In the genomic region with DNA sequence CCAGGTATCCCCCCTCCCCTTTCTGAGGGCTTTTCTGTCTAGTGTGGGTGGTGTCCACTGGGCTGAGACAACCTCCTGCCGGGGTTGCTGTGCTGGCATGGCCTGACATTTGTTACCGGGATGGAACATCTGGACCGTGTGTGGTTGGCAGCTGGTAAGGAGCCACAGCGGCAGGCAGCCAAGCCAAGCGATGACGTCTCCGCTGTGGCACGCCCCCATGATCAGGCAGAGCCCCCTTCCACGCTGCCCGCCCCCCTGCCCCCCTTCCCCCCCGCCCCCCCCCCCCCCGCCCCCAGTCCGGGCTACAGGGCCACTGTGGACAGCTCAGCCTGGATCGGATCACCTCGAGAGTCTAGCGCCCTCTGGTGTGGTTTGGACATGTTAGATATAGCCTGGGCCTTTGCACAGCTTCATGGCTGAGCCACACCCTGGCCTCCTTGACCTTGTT, we compare ENCODE assay signal across 8 mouse cellular contexts. TPM values are rescaled to one million over a fixed set of nuclear protein-coding genes. Genes with fewer than 3 reads are reported as not detected.
DNase-seq lines count a peak whose midpoint lies in the region; ATAC-seq lines count a peak whose summit lies in the region.

No protein-coding gene starts in this region.

- peak overlapping the region; percentile 86 for H3K27ac ChIP-seq in forebrain, embryonic 15.5 days (replicated peaks)
- H3K27ac ChIP-seq in kidney, embryonic 15.5 days = peak overlapping the region; percentile 56; the same call in 1 of the 2 replicates
- peak overlapping the region; percentile 90 for H3K27ac ChIP-seq in midbrain, embryonic 12.5 days (replicated peaks)

- no peaks in the 10 kb centered on the region for H3K9me3 ChIP-seq in forebrain, embryonic 15.5 days
- H3K9me3 ChIP-seq in kidney, embryonic 15.5 days (replicated peaks) = peaks cover 4% of the 10 kb centered on the region
- peaks cover 8% of the 10 kb centered on the region for H3K9me3 ChIP-seq in midbrain, embryonic 12.5 days

- H3K9ac ChIP-seq in forebrain, embryonic 15.5 days (replicated peaks) = no peak overlapping the region
- H3K9ac ChIP-seq in kidney, embryonic 15.5 days = no peak overlapping the region
- no peak overlapping the region for H3K9ac ChIP-seq in midbrain, embryonic 12.5 days (replicated peaks)

- no peaks in the 10 kb centered on the region for H3K36me3 ChIP-seq in forebrain, embryonic 15.5 days
- H3K36me3 ChIP-seq in kidney, embryonic 15.5 days = no peaks in the 10 kb centered on the region
- no peaks in the 10 kb centered on the region for H3K36me3 ChIP-seq in midbrain, embryonic 12.5 days

- DNase-seq in left cerebral cortex, adult 18-20 months (ENCODE audit: low spot score in 2 of 2) = peak; percentile 48 to 65
- DNase-seq in left cerebral cortex, adult 8-10 months (ENCODE audit: low spot score in 2 of 2) = no peak
- peak; percentile 66 for DNase-seq in ZHBTc4 (ENCODE audit: low read depth, low spot score)
- DNase-seq in thymus, postnatal 36 days = peak; percentile 44 to 52
- DNase-seq in urinary bladder, postnatal 36 days (ENCODE audit: low spot score in 2 of 2) = no peak

- H3K27me3 ChIP-seq in forebrain, embryonic 15.5 days = no peaks in the 10 kb centered on the region
- no peaks in the 10 kb centered on the region for H3K27me3 ChIP-seq in kidney, embryonic 15.5 days
- H3K27me3 ChIP-seq in midbrain, embryonic 12.5 days = no peaks in the 10 kb centered on the region; the same call in 1 of the 2 replicates

- 4% methylated on average over 12 of the region's 16 CpGs for WGBS in forebrain, embryonic 15.5 days
- WGBS in kidney, embryonic 15.5 days = 4% methylated on average over 13 of the region's 16 CpGs
- 0% methylated on average over 8 of the region's 16 CpGs for WGBS in midbrain, embryonic 12.5 days

- no peak overlapping the region for H3K4me3 ChIP-seq in forebrain, embryonic 15.5 days
- H3K4me3 ChIP-seq in kidney, embryonic 15.5 days (replicated peaks) = no peak overlapping the region
- no peak overlapping the region for H3K4me3 ChIP-seq in midbrain, embryonic 12.5 days

- H3K4me1 ChIP-seq in forebrain, embryonic 15.5 days = peaks cover 35% of the 10 kb centered on the region
- peaks cover 11% of the 10 kb centered on the region for H3K4me1 ChIP-seq in kidney, embryonic 15.5 days
- peaks cover 32% of the 10 kb centered on the region for H3K4me1 ChIP-seq in midbrain, embryonic 12.5 days

- ATAC-seq in forebrain, embryonic 15.5 days (replicated peaks) = peak; percentile 65
- ATAC-seq in kidney, embryonic 15.5 days (replicated peaks; ENCODE audit: low FRiP score) = peak; percentile 84
- ATAC-seq in midbrain, embryonic 12.5 days (ENCODE audit: low FRiP score, low read depth) = peak; percentile 87

- 0 out of 2 replicates have a peak overlapping the region, but pooled peaks have one; percentile 2 for H3K4me2 ChIP-seq in forebrain, embryonic 15.5 days (replicated peaks)
- peak overlapping the region; percentile 27; the same call in 1 of the 2 replicates for H3K4me2 ChIP-seq in kidney, embryonic 15.5 days
- H3K4me2 ChIP-seq in midbrain, embryonic 12.5 days (replicated peaks) = peak overlapping the region; percentile 32

RNA-seq across cellular contexts. Expression of gene Ptprs, which starts 11.2 kb away (rescaled TPM):
- 100 to 1,000 TPM; 588 to 594 TPM for total RNA-seq in left cerebral cortex, adult 18-20 months (2021)
- total RNA-seq in left cerebral cortex, adult 8-10 months (2022) = 100 to 1,000 TPM; 559 to 588 (median 565) TPM
- polyA plus RNA-seq in forebrain, embryonic 15.5 days (2015; fragmentation: Nextera tagmentation; extraction: Ambion mirVana) = 375 and 409 TPM in 2 replicates
- 81.5 and 95.6 TPM in 2 replicates for polyA plus RNA-seq in kidney, embryonic 15.5 days (2015; fragmentation: Nextera tagmentation; extraction: Ambion mirVana)
- polyA plus RNA-seq in midbrain, embryonic 12.5 days (2016; fragmentation: Nextera tagmentation; extraction: Ambion mirVana) = 290 and 332 TPM in 2 replicates

RNA-seq across cellular contexts. Expression of gene Znrf4, which starts 24.8 kb away (rescaled TPM):
- not detected for total RNA-seq in left cerebral cortex, adult 18-20 months (2021)
- total RNA-seq in left cerebral cortex, adult 8-10 months (2022) = not detected
- 0.14 and 0.36 TPM in 2 replicates for polyA plus RNA-seq in forebrain, embryonic 15.5 days (2015; fragmentation: Nextera tagmentation; extraction: Ambion mirVana)
- not detected in 2 replicates for polyA plus RNA-seq in kidney, embryonic 15.5 days (2015; fragmentation: Nextera tagmentation; extraction: Ambion mirVana)
- polyA plus RNA-seq in midbrain, embryonic 12.5 days (2016; fragmentation: Nextera tagmentation; extraction: Ambion mirVana) = not detected in 2 replicates

Comparison
In these comparisons a context has a peak if more than half of its experiments do, and no peak if none do; other contexts are left out.
1. DNase-seq: peak in left cerebral cortex, adult 18-20 months (2 of 2), ZHBTc4 (single experiment) and thymus, postnatal 36 days (2 of 2); none in left cerebral cortex, adult 8-10 months (0 of 2) and urinary bladder, postnatal 36 days (0 of 2).
2. Peak in every context shown above with its lines, with median percentiles within 50 percentile points of each other: ATAC-seq, H3K27ac ChIP-seq and H3K4me2 ChIP-seq.